Mouse (Mus musculus) myocyte (in vitro differentiated cells): Measurements from ENCODE around the gene Cask.

ENCODE experiments used
- CEBPB ChIP-seq: IDR thresholded peaks from 2 replicates; pipeline ENCODE4 v1.6.1; 2011; ENCODE audit warnings: mild to moderate bottlenecking, moderate library complexity; ENCODE audit not compliant: poor library complexity, insufficient read depth, severe bottlenecking
- E2F4 ChIP-seq: IDR thresholded peaks from one replicate; pipeline ENCODE4 v1.6.1; 2011; ENCODE audit warnings: mild to moderate bottlenecking, control low read depth, moderate library complexity; ENCODE audit not compliant: insufficient read depth
- MAX ChIP-seq: IDR thresholded peaks from one replicate; pipeline ENCODE4 v1.6.1; 2011; ENCODE audit warnings: low read depth, mild to moderate bottlenecking, control low read depth
- MYOD1 ChIP-seq, 3 experiments: IDR thresholded peaks; one replicate each; pipeline ENCODE4 v1.6.1; 2011; ENCODE audit warnings: control low read depth in 2 of 3, low read depth in 2 of 3, mild to moderate bottlenecking in 2 of 3, moderate library complexity in 1 of 3; ENCODE audit not compliant: insufficient read length in 2 of 3, control insufficient read depth in 1 of 3
- POLR2A ChIP-seq: IDR thresholded peaks from one replicate; pipeline ENCODE4 v1.6.1; 2011; ENCODE audit warnings: low read depth, mild to moderate bottlenecking, control low read depth, moderate library complexity; ENCODE audit not compliant: insufficient read length
- POLR2AphosphoS2 ChIP-seq: IDR thresholded peaks from one replicate; pipeline ENCODE4 v1.6.1; 2011; ENCODE audit warnings: low read depth, control low read depth; ENCODE audit not compliant: insufficient read length
- REST ChIP-seq: IDR thresholded peaks from one replicate; pipeline ENCODE4 v1.6.1; 2011; ENCODE audit warnings: mild to moderate bottlenecking, control low read depth, moderate library complexity; ENCODE audit not compliant: insufficient read depth, insufficient read length
- SRF ChIP-seq: IDR thresholded peaks from one replicate; pipeline ENCODE4 v1.6.1; 2011; ENCODE audit warnings: low read depth; ENCODE audit not compliant: control insufficient read depth, insufficient read length
- TCF12 ChIP-seq: IDR thresholded peaks from one replicate; pipeline ENCODE4 v1.6.1; 2011; ENCODE audit warnings: mild to moderate bottlenecking, control low read depth; ENCODE audit not compliant: poor library complexity, insufficient read depth, severe bottlenecking
- USF1 ChIP-seq: IDR thresholded peaks from one replicate; pipeline ENCODE4 v1.6.1; 2011; ENCODE audit warnings: low read depth, mild to moderate bottlenecking, control low read depth, moderate library complexity

GRCm38 (mm10) chrX:13765024-13765423, 86.1 kb downstream of the Cask start:
- TF ChIP-seq CEBPB = peak; percentile 44; the same call in 1 of the 2 replicates
- TF ChIP-seq POLR2A = no peak
- TF ChIP-seq MAX = no peak
- TF ChIP-seq USF1 = no peak
- TF ChIP-seq E2F4 = no peak
- no peak for TF ChIP-seq POLR2AphosphoS2
- TF ChIP-seq REST = no peak
- no peak for TF ChIP-seq MYOD1 (IDR thresholded peaks at IDR 0.05; ENCODE audit: control insufficient read depth in 1 of 3, insufficient read length in 2 of 3, low read depth in 2 of 3)
- no peak for TF ChIP-seq TCF12
- TF ChIP-seq SRF = no peak
